In genomic region chr6:11948100-11948499, GRCm38 (mm10) we compare ENCODE assay signal across 24 mouse cellular contexts. TPM values are rescaled to one million over a fixed set of nuclear protein-coding genes. Genes with fewer than 3 reads are reported as not detected.
DNase-seq lines count a peak whose midpoint lies in the region; ATAC-seq and TF ChIP-seq lines count a peak whose summit lies in the region.
"Had no signal": no experiment of that assay in that cellular context is flagged by ENCODE, and none has a peak within 500 bp of the region (broad histone marks: within the 10 kb centered on the region; RNA-seq: fewer than 3 reads in every experiment).

No protein-coding gene starts in this region.

- no peak overlapping the region for H3K4me3 ChIP-seq in stomach, embryonic 15.5 days (replicated peaks)
- H3K4me3 ChIP-seq in stomach, postnatal 0 days (ENCODE audit: low read depth, low read length): no peak overlapping the region
- H3K4me3 ChIP-seq in liver, embryonic 12.5 days: no peak overlapping the region
- H3K4me3 ChIP-seq in intestine, embryonic 15.5 days (replicated peaks): no peak overlapping the region
- H3K4me3 ChIP-seq: erythroblast, embryonic 14.5 days; heart, embryonic 12.5 days; limb, embryonic 13.5 days; lung, embryonic 15.5 days; midbrain, embryonic 15.5 days had no signal

- no peaks in the 10 kb centered on the region for H3K36me3 ChIP-seq in stomach, embryonic 15.5 days
- no peaks in the 10 kb centered on the region for H3K36me3 ChIP-seq in stomach, postnatal 0 days (ENCODE audit: control insufficient read depth, insufficient read depth, low read length)
- H3K36me3 ChIP-seq in liver, embryonic 12.5 days: peaks cover 30% of the 10 kb centered on the region
- no peaks in the 10 kb centered on the region for H3K36me3 ChIP-seq in intestine, embryonic 15.5 days
- H3K36me3 ChIP-seq: midbrain, embryonic 15.5 days had no signal

- no peak for TF ChIP-seq CTCF in stomach, postnatal 0 days (IDR thresholded peaks at IDR 0.05; ENCODE audit: low read depth)

- no peak overlapping the region for H3K27ac ChIP-seq in stomach, embryonic 15.5 days
- no peak overlapping the region for H3K27ac ChIP-seq in stomach, postnatal 0 days (replicated peaks)
- H3K27ac ChIP-seq in liver, embryonic 12.5 days: peak overlapping the region; percentile 55; the same call in 1 of the 2 replicates
- no peak overlapping the region for H3K27ac ChIP-seq in intestine, embryonic 15.5 days
- H3K27ac ChIP-seq: hindbrain, embryonic 14.5 days; limb, embryonic 13.5 days; lung, embryonic 15.5 days; macrophage; midbrain, embryonic 15.5 days had no signal

- H3K9me3 ChIP-seq in stomach, embryonic 15.5 days: no peaks in the 10 kb centered on the region
- H3K9me3 ChIP-seq in stomach, postnatal 0 days (ENCODE audit: control insufficient read depth, low read length): no peaks in the 10 kb centered on the region
- H3K9me3 ChIP-seq in liver, embryonic 12.5 days (replicated peaks): no peaks in the 10 kb centered on the region
- H3K9me3 ChIP-seq in intestine, embryonic 15.5 days: no peaks in the 10 kb centered on the region
- H3K9me3 ChIP-seq: heart, embryonic 12.5 days; limb, embryonic 13.5 days; lung, embryonic 15.5 days; midbrain, embryonic 15.5 days had no signal

- ATAC-seq in stomach, embryonic 15.5 days (ENCODE audit: insufficient read depth, low FRiP score, low read depth): peak; percentile 27; the same call in 1 of the 2 replicates
- no peak for ATAC-seq in stomach, postnatal 0 days (ENCODE audit: low FRiP score, low TSS enrichment)
- ATAC-seq in common myeloid progenitor, adult 5-6 weeks (replicated peaks; ENCODE audit: low read depth, poor library complexity, severe bottlenecking): peak; percentile 79
- ATAC-seq in liver, embryonic 12.5 days: peak; percentile 91
- peak; percentile 94 for ATAC-seq in megakaryocyte-erythroid progenitor cell, adult 5-6 weeks (replicated peaks; ENCODE audit: low FRiP score, low TSS enrichment, poor library complexity, severe bottlenecking)
- ATAC-seq in intestine, embryonic 15.5 days: no peak
- ATAC-seq: forebrain, embryonic 14.5 days; Patski had no signal

- TF ChIP-seq EP300 in stomach, postnatal 0 days (optimal IDR thresholded peaks at IDR 0.05): no peak

- H3K9ac ChIP-seq in stomach, embryonic 15.5 days: no peak overlapping the region
- H3K9ac ChIP-seq in stomach, postnatal 0 days (ENCODE audit: low read length): no peak overlapping the region
- H3K9ac ChIP-seq in liver, embryonic 12.5 days: no peak overlapping the region
- no peak overlapping the region for H3K9ac ChIP-seq in intestine, embryonic 15.5 days
- H3K9ac ChIP-seq: heart, embryonic 12.5 days; hindbrain, embryonic 14.5 days; limb, embryonic 13.5 days; lung, embryonic 15.5 days; midbrain, embryonic 15.5 days had no signal

- WGBS in stomach, embryonic 15.5 days: 85% methylated on average over 1 of the region's 1 CpGs
- WGBS in stomach, postnatal 0 days: 67% methylated on average over 1 of the region's 1 CpGs
- 9% methylated on average over 1 of the region's 1 CpGs for WGBS in liver, embryonic 12.5 days (ENCODE audit: insufficient replicate concordance)
- WGBS in intestine, embryonic 15.5 days: 96% methylated on average over 1 of the region's 1 CpGs

- H3K4me2 ChIP-seq in stomach, embryonic 15.5 days: no peak overlapping the region
- H3K4me2 ChIP-seq in stomach, postnatal 0 days (replicated peaks; ENCODE audit: low read depth): no peak overlapping the region
- peak overlapping the region; percentile 17 for H3K4me2 ChIP-seq in liver, embryonic 12.5 days
- no peak overlapping the region for H3K4me2 ChIP-seq in intestine, embryonic 15.5 days (replicated peaks)
- H3K4me2 ChIP-seq: heart, embryonic 12.5 days; hindbrain, embryonic 14.5 days; limb, embryonic 13.5 days; lung, embryonic 15.5 days; midbrain, embryonic 15.5 days had no signal

- no peak for DNase-seq in stomach, postnatal 0 days (ENCODE audit: low spot score)
- no peak for DNase-seq in thymus, postnatal 14 days
- DNase-seq in frontal cortex, postnatal 36 days (ENCODE audit: low spot score in 2 of 2): no peak
- DNase-seq: adrenal gland, postnatal 25 days; B cell, adult 2 months; cerebellum, adult 8-10 months; gastrocnemius, postnatal 25 days; heart, postnatal 14 days; kidney, postnatal 36 days; thymus, postnatal 36 days had no signal

- H3K27me3 ChIP-seq in stomach, embryonic 15.5 days (replicated peaks): no peaks in the 10 kb centered on the region
- H3K27me3 ChIP-seq in stomach, postnatal 0 days (ENCODE audit: control insufficient read depth, insufficient read depth, low read length): no peaks in the 10 kb centered on the region
- no peaks in the 10 kb centered on the region for H3K27me3 ChIP-seq in liver, embryonic 12.5 days (replicated peaks)
- H3K27me3 ChIP-seq in intestine, embryonic 15.5 days (replicated peaks): no peaks in the 10 kb centered on the region
- H3K27me3 ChIP-seq: heart, embryonic 12.5 days; limb, embryonic 13.5 days; lung, embryonic 15.5 days; midbrain, embryonic 15.5 days; Patski had no signal

- no peaks in the 10 kb centered on the region for H3K4me1 ChIP-seq in stomach, embryonic 15.5 days
- no peaks in the 10 kb centered on the region for H3K4me1 ChIP-seq in stomach, postnatal 0 days (replicated peaks; ENCODE audit: control insufficient read depth, insufficient read depth)
- peaks cover 36% of the 10 kb centered on the region for H3K4me1 ChIP-seq in liver, embryonic 12.5 days
- H3K4me1 ChIP-seq in intestine, embryonic 15.5 days (replicated peaks): no peaks in the 10 kb centered on the region
- H3K4me1 ChIP-seq: limb, embryonic 13.5 days; lung, embryonic 15.5 days; midbrain, embryonic 15.5 days had no signal

RNA-seq across cellular contexts. Expression of gene Phf14, which starts 40.5 kb away (rescaled TPM):
- polyA plus RNA-seq in stomach, embryonic 15.5 days (2015; fragmentation: Nextera tagmentation; extraction: Ambion mirVana): 64.7 and 64.9 TPM in 2 replicates
- 55.6 and 58.7 TPM in 2 replicates for polyA plus RNA-seq in stomach, postnatal 0 days (2015; fragmentation: Nextera tagmentation; extraction: Ambion mirVana)
- 146 and 162 TPM in 2 replicates for total RNA-seq in common myeloid progenitor, adult 5-6 weeks (2017)
- 28.1 and 28.7 TPM in 2 replicates for polyA plus RNA-seq in liver, embryonic 12.5 days (2016; fragmentation: Nextera tagmentation; extraction: Ambion mirVana)
- 88.7 and 115 TPM in 2 replicates for total RNA-seq in megakaryocyte-erythroid progenitor cell, adult 5-6 weeks (2014; fragmentation: Nextera tagmentation)
- total RNA-seq in megakaryocyte-erythroid progenitor cell, adult 5-6 weeks (2017): 96.0 and 119 TPM in 2 replicates
- polyA plus RNA-seq in intestine, embryonic 15.5 days (2015; fragmentation: Nextera tagmentation; extraction: Ambion mirVana): 49.7 and 51.3 TPM in 2 replicates

RNA-seq across cellular contexts. Expression of gene Ndufa4, which starts 40.8 kb away (rescaled TPM):
- polyA plus RNA-seq in stomach, embryonic 15.5 days (2015; fragmentation: Nextera tagmentation; extraction: Ambion mirVana): 980 and 987 TPM in 2 replicates
- 1,446 and 1,474 TPM in 2 replicates for polyA plus RNA-seq in stomach, postnatal 0 days (2015; fragmentation: Nextera tagmentation; extraction: Ambion mirVana)
- total RNA-seq in common myeloid progenitor, adult 5-6 weeks (2017): 332 and 475 TPM in 2 replicates
- 553 and 579 TPM in 2 replicates for polyA plus RNA-seq in liver, embryonic 12.5 days (2016; fragmentation: Nextera tagmentation; extraction: Ambion mirVana)
- total RNA-seq in megakaryocyte-erythroid progenitor cell, adult 5-6 weeks (2014; fragmentation: Nextera tagmentation): 526 and 547 TPM in 2 replicates
- total RNA-seq in megakaryocyte-erythroid progenitor cell, adult 5-6 weeks (2017): 358 and 362 TPM in 2 replicates
- 1,137 TPM in 2 replicates for polyA plus RNA-seq in intestine, embryonic 15.5 days (2015; fragmentation: Nextera tagmentation; extraction: Ambion mirVana)

Comparison
In these comparisons a context has a peak if more than half of its experiments do, and no peak if none do; other contexts are left out.
1. ATAC-seq: peak in stomach, embryonic 15.5 days (single experiment), common myeloid progenitor, adult 5-6 weeks (single experiment), liver, embryonic 12.5 days (single experiment) and megakaryocyte-erythroid progenitor cell, adult 5-6 weeks (single experiment); none in stomach, postnatal 0 days (single experiment) and intestine, embryonic 15.5 days (single experiment).